Mouse (Mus musculus): ENCODE measurements around the gene Fbxo40.

DNA sequence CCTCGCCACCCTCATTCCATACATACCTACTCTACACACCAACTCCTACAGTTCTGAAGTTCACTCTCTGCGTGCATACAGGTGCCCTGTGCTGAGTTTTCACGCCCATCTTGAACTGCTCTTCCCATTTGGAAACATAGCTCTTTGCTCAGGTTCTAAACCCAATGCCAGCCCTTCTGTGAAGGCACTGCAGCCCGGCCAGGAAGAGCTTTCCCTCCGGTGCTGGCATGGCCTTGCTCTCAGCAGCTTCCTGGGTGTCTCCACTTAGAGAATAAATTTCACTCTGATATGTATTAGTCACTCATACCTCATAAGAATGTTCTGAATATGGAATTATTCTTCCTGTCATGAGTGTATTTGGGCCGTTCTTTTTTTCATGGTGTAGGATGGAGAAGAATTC, 64.9 kb downstream of the Fbxo40 start:
- TF ChIP-seq CTCF (IDR thresholded peaks at IDR 0.05; ENCODE audit: extremely low read depth, insufficient read depth, insufficient read length, insufficient replicate concordance) (no peak), POLR2A (IDR thresholded peaks at IDR 0.05; ENCODE audit: low read depth, low read length) (no peak)

All from spleen, adult 2 months (tissue).